Mouse (Mus musculus): ENCODE results near the gene Ptgr2.

DNA sequence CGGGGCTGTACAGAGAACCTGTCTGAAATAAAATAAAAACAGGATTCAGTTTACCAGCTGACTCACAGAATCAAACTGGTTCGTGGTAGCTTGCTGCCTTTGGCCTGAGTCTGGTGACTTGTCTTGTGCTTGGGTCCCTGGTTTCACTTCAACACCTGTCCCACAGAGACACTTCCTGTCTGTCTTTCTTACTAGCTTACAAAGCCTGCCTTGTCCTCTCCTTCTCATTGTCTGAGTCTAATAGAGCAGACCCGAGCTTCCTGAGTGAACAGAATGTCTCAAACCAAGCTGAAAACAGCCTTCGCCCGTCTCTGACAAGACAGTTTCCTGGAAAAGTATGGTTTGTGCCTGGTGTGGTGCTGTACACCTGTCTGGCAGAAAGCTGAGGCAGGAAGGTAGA, 39.3 kb upstream of the Ptgr2 start:
- no peak for TF ChIP-seq FLI1 (IDR thresholded peaks at IDR 0.05; ENCODE audit: low read length)
- no peak for TF ChIP-seq GATA1 (IDR thresholded peaks at IDR 0.05; ENCODE audit: borderline replicate concordance, low read length)
